Mouse (Mus musculus) left cerebral cortex, adult 18-20 months (tissue): ENCODE results near the gene Map3k4. TPM values are rescaled to one million over a fixed set of nuclear protein-coding genes. Genes with fewer than 3 reads are reported as not detected.
"Not testable (repeated sequence)": the region's sequence is repeated elsewhere in the genome, so short reads cannot be mapped to it uniquely, and the experiment has no call there.

Experiments used
- DNase-seq, 2 experiments: peaks; one replicate each; pipeline ENCODE4 v3.0.0; 2021 to 2022; ENCODE audit warnings: low spot score in 2 of 2, mixed read lengths in 1 of 2
- total RNA-seq, 2 experiments: library from RNA; stranded (reverse); gene quantifications; 2 replicates each; pipeline ENCODE4 v1.2.3; 2021

Gene Map3k4
- total RNA-seq, 2 experiments from 2014 or later = 45.9 to 50.9 TPM

GRCm38 (mm10) chr17:12226551-12226950 is 92.0 kb downstream of the Map3k4 start:
- peak in 1 of 2 experiments; percentile 43 for DNase-seq

GRCm38 (mm10) chr17:12225227-12225626 is 93.4 kb downstream of the Map3k4 start:
- DNase-seq = no peak

GRCm38 (mm10) chr17:12224551-12224950 is 94.0 kb downstream of the Map3k4 start:
- DNase-seq = not testable (repeated sequence)

- DNase-seq = no peak
These were observed 94.5 kb downstream of the Map3k4 start for GRCm38 (mm10) chr17:12224145-12224544.

GRCm38 (mm10) chr17:12223682-12224081 is 94.9 kb downstream of the Map3k4 start:
- no peak for DNase-seq

- peak; percentile 58 to 68 for DNase-seq
These were observed 96.7 kb downstream of the Map3k4 start for GRCm38 (mm10) chr17:12221926-12222325.

GRCm38 (mm10) chr17:12216224-12216623 is 102.4 kb downstream of the Map3k4 start:
- no peak for DNase-seq

- DNase-seq = no peak
These were observed 105.2 kb downstream of the Map3k4 start for GRCm38 (mm10) chr17:12213430-12213829.

GRCm38 (mm10) chr17:12212341-12212740 is 106.3 kb downstream of the Map3k4 start:
- DNase-seq = peak; percentile 39 to 59

GRCm38 (mm10) chr17:12211890-12212289 is 106.7 kb downstream of the Map3k4 start:
- no peak for DNase-seq

GRCm38 (mm10) chr17:12210544-12211132 is 108.0 kb downstream of the Map3k4 start:
- DNase-seq = peak; percentile 81 to 92

- DNase-seq = no peak
These were observed 109.1 kb downstream of the Map3k4 start for GRCm38 (mm10) chr17:12209481-12209880.

- DNase-seq = no peak
These were observed 111.5 kb downstream of the Map3k4 start for GRCm38 (mm10) chr17:12207022-12207548.

GRCm38 (mm10) chr17:12206248-12206647 is 112.3 kb downstream of the Map3k4 start:
- no peak for DNase-seq

- DNase-seq = no peak
These were observed 112.9 kb downstream of the Map3k4 start for GRCm38 (mm10) chr17:12205694-12206075.

- DNase-seq = no peak
These were observed 113.4 kb downstream of the Map3k4 start for GRCm38 (mm10) chr17:12205015-12205693.

GRCm38 (mm10) chr17:12204689-12205014 is 113.9 kb downstream of the Map3k4 start:
- DNase-seq = no peak

- no peak for DNase-seq
These were observed 114.3 kb downstream of the Map3k4 start for GRCm38 (mm10) chr17:12204246-12204645.

GRCm38 (mm10) chr17:12203414-12203897 is 115.1 kb downstream of the Map3k4 start:
- no peak for DNase-seq

GRCm38 (mm10) chr17:12201086-12201485 is 117.5 kb downstream of the Map3k4 start:
- no peak for DNase-seq

GRCm38 (mm10) chr17:12199933-12200332 is 118.7 kb downstream of the Map3k4 start:
- no peak for DNase-seq

GRCm38 (mm10) chr17:12195604-12196003 is 123.0 kb downstream of the Map3k4 start:
- no peak for DNase-seq

- DNase-seq = no peak
These were observed 123.5 kb downstream of the Map3k4 start for GRCm38 (mm10) chr17:12195137-12195536.
